Mouse (Mus musculus) brown adipose tissue, adult 24 weeks (tissue): Measurements from ENCODE around the gene F8. TPM values are rescaled to one million over a fixed set of nuclear protein-coding genes. Genes with fewer than 3 reads are reported as not detected.

ENCODE experiments used
- polyA plus RNA-seq: library from polyadenylated mRNA; stranded (reverse); fragments of >200 nt; gene quantifications from 2 replicates; pipeline ENCODE4 v1.2.4, GENCODE M21; 2012; ENCODE audit not compliant: missing spikeins, insufficient read depth, insufficient read length

The F8 gene
- polyA plus RNA-seq, 1 experiment = 3.1 TPM

Other genes starting within 250 kb of the F8 start
- not detected in 2 replicates for gene Smim9, start 218.8 kb downstream of the F8 start, polyA plus RNA-seq
- 146 and 161 TPM in 2 replicates for gene Fundc2, start 216 bp downstream of the F8 start, polyA plus RNA-seq
- gene Cmc4, start 34.0 kb upstream of the F8 start, polyA plus RNA-seq = 6.1 and 15.4 TPM in 2 replicates
- 1.4 and 4.1 TPM in 2 replicates for gene Mtcp1, start 34.0 kb upstream of the F8 start, polyA plus RNA-seq
- 19.3 and 37.7 TPM in 2 replicates for gene Brcc3, start 34.0 kb upstream of the F8 start, polyA plus RNA-seq
- 17.4 and 20.4 TPM in 2 replicates for gene Vbp1, start 131.7 kb upstream of the F8 start, polyA plus RNA-seq
- gene Rab39b, start 195.6 kb upstream of the F8 start, polyA plus RNA-seq = not detected in 2 replicates